Mouse (Mus musculus) layer of hippocampus, adult 18-20 months (tissue): Measurements from ENCODE around the gene Med12l. TPM values are rescaled to one million over a fixed set of nuclear protein-coding genes. Genes with fewer than 3 reads are reported as not detected.
"Not testable (repeated sequence)": the region's sequence is repeated elsewhere in the genome, so short reads cannot be mapped to it uniquely, and the experiment has no call there.

Experiments used
- DNase-seq, 2 experiments: peaks; one replicate each; pipeline ENCODE4 v3.0.0; 2022; ENCODE audit warnings: low spot score in 2 of 2
- total RNA-seq, 2 experiments: library from RNA; stranded (reverse); gene quantifications; 2 replicates each; pipeline ENCODE4 v1.2.3; 2021

Med12l gene
- total RNA-seq, 2 experiments from 2014 or later = 51.9 to 54.1 TPM

GRCm38 (mm10) chr3:59022251-59022650 is 16.6 kb downstream of the Med12l start:
- no peak for DNase-seq

GRCm38 (mm10) chr3:59022971-59023370 is 17.3 kb downstream of the Med12l start:
- no peak for DNase-seq

DNA sequence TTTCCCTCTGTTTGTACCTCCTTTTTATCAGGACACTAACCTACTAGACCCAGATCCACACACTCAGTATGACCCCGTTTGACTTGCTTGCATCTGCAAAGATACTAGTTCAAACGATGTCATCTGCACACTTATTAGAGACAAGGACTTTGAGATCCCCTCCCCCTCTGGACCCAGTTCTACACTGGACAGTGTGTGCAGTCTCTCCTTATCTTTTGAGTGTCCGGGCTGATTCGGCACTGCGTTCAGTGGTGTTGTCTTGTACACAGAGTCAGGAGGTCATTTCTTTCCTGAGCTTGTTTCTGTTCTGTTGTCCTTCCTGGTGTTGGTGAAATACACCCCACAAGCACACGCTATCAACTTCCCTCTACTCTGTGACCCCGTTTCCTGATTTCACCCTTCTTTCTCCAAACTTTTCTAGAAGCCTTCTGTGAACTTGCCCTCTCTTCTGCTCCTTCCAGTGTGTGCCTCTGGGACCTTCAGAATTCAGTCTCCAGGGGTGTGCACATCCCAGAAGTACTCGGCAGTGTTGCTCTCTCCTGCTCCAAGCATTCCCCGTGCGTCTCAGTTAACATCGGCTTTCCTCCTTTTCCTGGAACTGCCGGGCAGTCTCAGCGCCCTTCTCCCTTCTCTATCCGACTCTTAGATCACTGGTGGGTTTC is 19.0 kb downstream of the Med12l start:
- DNase-seq = no peak

- no peak for DNase-seq
Observed at GRCm38 (mm10) chr3:59025193-59025535, 19.5 kb downstream of the Med12l start.

DNA sequence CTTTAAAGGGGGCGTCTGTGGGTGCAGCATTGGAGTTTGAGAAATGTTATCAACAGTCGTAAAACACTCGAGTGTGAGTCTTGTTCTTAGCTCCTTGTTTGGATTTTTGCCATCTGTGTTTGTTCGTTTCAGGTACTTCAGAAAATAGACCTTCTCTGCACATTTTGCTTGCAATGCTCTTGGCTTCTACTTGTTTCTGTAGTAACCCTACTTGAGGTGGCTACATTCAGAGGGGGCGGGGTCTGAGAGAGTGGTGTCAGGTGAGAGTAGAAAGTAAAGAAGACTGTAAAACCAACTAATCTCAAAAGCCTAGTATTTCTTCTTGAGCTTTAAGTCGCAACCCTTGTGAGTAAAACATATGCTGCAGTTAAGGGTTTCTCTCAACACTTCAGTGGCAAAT is 23.1 kb downstream of the Med12l start:
- DNase-seq = no peak

DNA sequence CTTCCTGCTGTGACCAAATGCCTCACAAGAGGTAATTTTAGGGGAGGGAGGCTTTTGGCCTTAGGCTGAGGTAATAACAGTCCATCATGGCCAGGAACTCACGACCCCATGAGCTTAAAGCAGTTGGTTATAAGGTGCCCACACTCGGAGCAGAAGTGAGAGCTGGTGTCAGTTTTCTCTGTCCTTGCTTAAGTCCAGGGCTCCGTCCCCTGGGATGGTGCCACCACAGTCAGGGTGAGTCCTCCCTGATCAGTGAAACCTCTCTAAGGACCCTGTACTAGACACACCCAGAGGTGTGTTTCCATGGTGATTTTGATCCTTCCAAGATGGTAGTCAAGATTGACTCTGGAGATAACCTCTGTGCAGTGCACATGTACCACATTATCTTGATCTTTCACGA is 25.4 kb downstream of the Med12l start:
- no peak for DNase-seq

DNA sequence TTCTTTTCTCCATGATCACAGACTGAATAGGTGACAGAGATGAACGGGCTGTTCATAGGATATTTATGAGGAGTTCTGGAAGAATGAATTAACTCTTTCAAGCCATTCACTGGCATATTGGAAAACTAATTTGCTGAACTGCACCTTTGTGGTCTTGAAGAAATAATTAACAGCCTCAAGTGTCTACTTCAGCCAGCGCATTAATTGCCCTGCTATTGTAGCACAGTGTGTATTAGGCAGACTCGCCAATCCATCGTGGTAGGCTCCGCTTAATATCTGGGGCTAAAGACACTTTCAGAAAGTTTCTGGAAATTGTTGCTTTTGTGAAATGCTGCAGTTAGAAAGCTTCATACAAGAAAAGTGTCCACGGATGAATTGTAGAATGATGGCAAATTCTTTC is 35.9 kb downstream of the Med12l start:
- DNase-seq = no peak

DNA sequence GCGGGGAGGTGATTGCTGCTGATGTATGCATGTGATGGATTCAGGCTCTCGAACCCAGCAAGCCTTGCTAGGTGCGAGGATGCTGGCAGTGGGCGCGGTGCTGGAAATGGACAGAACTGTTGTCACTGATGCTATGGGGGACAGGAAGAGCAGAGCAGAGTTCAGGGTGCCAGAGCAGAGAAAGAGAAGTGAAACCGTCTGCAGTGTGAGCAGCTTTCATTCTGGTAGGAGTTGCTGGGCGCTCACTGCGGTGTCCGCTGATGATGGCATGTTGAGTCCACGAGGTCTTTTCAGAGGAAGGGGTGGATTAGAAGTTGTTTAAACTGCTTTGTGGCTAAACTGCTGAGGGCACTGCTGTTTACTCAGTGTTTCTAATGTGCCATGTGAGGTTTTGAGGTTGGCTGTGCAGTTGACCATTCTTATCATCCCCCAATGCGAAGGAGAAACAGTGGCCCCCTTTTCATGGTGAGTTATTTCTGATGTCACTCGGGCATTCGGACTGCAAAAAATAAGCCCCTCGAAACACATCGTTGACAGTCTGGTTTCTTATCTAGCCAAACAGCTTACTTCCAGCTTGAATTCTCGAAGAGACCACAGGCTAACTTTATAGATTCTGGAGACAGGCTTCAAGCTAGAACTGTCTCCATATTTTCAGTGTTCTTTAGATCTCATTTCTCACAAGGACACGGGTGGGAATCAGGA is 49.4 kb downstream of the Med12l start:
- no peak for DNase-seq

GRCm38 (mm10) chr3:59059022-59059541 is 53.5 kb downstream of the Med12l start:
- DNase-seq = peak; percentile 75 to 93

GRCm38 (mm10) chr3:59060131-59060530 is 54.5 kb downstream of the Med12l start:
- DNase-seq = no peak

GRCm38 (mm10) chr3:59062141-59062540 is 56.5 kb downstream of the Med12l start:
- DNase-seq = no peak

GRCm38 (mm10) chr3:59063431-59063830 is 57.8 kb downstream of the Med12l start:
- DNase-seq = no peak

DNA sequence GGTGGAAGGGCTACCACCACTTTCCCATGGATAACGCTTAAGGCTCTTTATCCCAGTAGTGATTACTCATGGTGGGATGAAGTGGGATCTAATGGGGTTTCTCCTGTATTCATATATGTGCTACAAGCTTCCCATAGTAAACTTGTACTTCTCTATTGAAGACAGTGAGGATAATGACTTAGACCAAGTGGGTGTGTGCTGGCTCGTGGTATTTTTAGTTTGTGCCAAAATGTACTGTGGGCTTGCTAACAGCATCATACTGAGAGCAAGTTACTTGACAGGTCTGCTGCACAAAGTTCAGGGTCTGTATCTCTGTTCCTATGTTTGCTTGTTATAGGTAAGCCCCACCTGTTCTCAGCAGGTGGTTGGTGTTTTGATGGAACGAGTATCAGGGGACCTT is 60.3 kb downstream of the Med12l start:
- DNase-seq = no peak

DNA sequence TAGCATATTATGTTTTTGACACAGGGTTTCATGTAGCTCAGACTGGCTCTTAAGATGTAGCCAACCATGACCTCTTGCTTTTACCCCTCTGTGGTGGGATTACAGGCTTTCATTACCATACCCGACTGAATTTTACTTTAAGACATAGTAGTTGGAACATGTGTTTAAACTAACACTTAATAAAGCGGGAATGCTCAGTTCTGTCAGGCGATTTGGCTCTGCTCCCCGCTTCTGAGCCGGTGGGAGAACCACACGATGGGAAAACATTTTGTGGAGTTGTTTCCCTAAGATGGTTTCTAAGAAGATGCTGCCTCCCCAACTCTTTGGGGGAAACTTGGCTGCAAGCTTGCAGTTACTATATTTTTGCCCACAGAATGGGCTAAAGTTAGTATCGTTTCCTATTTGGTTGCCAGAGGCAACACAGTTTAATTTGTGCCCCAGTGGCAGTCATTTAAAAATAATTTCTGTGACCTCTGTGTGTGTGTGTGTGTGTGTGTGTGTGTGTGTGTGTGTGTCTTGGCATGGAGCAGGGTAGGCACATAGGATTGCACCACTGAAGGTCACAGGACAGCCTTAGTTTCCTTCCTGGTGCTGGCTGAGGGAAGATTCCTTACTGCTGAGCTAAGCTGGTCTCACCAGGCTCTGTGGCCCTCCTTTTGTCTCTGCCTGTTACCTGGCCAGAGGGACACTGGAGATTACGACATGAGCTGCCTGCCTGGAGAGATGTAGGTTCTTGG is 61.1 kb downstream of the Med12l start:
- DNase-seq = no peak

DNA sequence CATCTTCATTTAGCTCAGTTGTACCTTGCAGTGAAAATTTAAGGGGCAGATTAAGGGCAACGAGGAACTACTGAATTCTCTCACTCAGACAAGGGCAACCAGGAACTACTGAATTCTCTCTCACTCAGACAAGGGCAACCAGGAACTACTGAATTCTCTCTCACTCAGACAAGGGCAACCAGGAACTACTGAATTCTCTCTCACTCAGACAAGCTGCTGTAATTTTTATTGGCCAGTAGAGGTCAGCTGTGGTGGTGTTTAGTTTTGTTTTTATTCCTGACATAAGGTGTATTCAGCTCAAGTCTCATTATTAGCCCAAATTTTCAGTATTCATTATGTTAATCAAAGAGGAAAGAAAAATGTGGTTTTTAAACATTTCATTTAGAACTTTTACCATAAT is 63.4 kb downstream of the Med12l start:
- DNase-seq = not testable (repeated sequence)

DNA sequence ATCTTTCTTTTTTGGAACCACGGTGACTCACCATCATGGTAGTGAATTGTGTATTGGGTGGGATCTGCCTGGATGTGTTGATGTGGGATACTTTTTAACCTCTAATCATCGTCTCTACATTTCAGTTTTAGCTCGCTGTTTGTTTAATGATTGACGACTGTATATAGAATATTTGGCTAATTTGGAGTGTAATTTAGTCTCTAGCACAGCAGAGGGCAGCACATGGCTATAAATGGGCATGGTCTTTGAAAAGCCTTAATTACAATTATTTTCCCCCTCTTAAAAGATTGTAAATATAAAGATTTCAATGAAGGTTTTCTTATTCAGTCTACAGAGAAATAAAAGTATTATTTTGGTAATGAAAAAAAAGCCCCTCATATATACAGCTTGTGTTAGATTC is 71.7 kb downstream of the Med12l start:
- peak in 1 of 2 experiments; percentile 42 for DNase-seq

DNA sequence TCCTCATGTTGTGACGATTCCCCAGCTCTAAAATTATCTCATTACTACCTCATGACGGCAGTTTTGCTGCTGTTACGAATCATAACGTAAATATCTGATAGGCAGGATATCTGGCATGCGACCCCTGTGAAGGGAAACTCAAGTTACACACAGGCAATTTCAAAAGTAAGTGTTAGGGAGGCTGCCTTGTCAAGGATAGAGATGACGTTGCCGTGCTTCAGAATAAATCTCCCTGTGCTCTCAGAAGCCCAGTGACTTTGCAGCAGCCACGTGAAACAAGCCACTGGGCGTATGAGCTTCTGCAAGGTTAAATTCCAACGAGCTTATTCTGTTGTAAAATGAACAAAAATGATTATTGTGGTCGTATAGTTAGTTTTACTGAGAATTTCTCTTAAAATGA is 73.0 kb downstream of the Med12l start:
- DNase-seq = no peak

DNA sequence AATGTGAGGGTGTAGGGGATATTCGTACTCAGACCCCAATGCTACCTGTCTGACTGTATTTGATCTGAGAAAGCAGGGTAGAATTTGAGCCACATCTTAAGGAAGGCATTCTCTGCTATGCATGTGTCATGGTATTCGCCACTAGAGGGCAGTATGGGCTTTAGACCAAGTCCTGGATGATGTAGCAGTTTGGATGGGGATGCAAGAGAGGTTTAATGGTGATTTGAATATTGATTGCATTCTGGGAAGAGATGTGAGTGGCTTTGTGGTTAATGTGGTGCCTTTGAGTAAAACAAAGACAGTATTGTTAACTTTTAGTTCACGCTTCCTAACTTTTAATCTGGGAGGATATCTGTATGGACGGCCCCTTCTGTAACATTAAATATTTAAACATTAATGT is 73.7 kb downstream of the Med12l start:
- peak in 1 of 2 experiments; percentile 71 for DNase-seq

DNA sequence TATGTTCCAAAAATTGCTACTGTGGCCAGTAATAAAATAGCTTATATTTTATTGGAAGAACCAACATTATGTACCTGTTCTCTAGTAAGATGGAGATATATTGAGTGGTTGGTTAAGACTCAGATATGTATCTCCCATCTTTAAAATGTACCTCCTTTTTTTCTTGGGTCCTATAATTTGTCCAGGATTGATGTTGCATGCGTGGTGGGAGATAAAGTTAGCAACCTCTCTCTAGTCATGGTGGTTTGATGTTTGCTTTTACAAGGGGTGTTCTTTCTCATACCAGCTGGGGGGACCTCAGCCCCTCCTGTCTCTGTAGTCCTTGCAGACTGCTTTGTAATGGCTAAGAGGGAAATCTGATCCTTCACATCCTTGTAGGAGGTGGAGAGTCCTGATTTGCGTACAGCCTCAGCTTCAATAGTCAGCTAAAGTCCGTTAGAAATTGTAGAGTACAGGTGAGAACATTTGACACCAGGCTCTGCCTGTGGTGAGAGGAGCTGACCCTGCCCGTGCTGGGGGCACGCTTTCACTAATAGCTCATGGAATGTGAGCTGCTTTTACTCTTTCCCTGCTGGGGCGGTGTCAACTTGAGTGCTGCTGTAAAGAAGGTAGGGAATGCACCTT is 74.8 kb downstream of the Med12l start:
- no peak for DNase-seq

- no peak for DNase-seq
Observed at GRCm38 (mm10) chr3:59080919-59081318, 75.3 kb downstream of the Med12l start.

- DNase-seq = no peak
Observed at GRCm38 (mm10) chr3:59092702-59093101, 87.1 kb downstream of the Med12l start.

DNA sequence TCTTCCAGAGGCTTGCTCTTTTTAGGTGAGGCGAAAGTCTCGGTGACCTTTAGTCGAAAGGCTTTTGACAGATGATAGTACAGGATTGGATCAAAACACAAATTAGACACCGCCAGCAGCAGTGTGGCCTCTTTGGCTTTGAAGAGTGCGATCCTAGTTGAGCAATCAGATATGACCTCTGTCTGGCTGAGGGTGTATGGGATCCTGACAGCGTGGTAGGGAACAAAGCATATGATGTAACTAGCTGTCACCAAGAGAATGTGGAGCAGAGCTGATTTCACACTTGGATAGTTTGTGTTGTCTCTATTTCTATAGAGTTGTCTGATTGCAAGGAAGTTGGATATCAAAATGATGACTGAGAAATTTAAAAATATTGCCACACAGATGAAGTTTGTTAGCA is 91.8 kb downstream of the Med12l start:
- no peak for DNase-seq
